Mouse (Mus musculus): Measurements from ENCODE around the gene Sdhc.
"Not testable (repeated sequence)": the region's sequence is repeated elsewhere in the genome, so short reads cannot be mapped to it uniquely, and the experiment has no call there.

Gene Sdhc

GRCm38 (mm10) chr1:171165629-171166345 lies 15.4 kb upstream of the Sdhc start:
- no peak for DNase-seq

DNA sequence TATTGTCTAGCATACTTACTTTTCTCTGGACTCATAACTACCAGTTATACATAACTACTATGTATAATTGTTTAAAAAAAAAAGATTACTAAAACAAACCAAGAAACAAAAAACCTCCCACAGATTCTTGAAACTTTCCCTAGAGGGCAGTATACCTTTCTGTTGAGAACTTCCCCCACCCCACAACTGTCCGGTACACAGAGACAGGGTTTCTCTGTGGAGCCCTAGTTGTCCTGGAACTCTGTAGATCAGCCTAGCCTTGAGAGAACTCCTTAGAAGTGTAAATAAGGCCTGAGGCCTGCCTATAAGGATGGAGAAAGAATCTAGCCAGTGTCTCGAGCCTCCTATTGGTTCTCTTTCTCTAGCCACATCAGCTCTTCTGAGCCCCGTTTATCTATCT lies 13.9 kb upstream of the Sdhc start:
- DNase-seq, result no peak

- no peak for DNase-seq
Measured at GRCm38 (mm10) chr1:171162526-171162925, 12.1 kb upstream of the Sdhc start.

GRCm38 (mm10) chr1:171159485-171159975 lies 9.1 kb upstream of the Sdhc start:
- DNase-seq, result no peak

GRCm38 (mm10) chr1:171157965-171158364 lies 7.6 kb upstream of the Sdhc start:
- no peak for DNase-seq

GRCm38 (mm10) chr1:171156644-171157043 lies 6.2 kb upstream of the Sdhc start:
- peak; percentile 25 for DNase-seq

- DNase-seq, result no peak
Measured at GRCm38 (mm10) chr1:171151966-171152365, 1.6 kb upstream of the Sdhc start.

DNA sequence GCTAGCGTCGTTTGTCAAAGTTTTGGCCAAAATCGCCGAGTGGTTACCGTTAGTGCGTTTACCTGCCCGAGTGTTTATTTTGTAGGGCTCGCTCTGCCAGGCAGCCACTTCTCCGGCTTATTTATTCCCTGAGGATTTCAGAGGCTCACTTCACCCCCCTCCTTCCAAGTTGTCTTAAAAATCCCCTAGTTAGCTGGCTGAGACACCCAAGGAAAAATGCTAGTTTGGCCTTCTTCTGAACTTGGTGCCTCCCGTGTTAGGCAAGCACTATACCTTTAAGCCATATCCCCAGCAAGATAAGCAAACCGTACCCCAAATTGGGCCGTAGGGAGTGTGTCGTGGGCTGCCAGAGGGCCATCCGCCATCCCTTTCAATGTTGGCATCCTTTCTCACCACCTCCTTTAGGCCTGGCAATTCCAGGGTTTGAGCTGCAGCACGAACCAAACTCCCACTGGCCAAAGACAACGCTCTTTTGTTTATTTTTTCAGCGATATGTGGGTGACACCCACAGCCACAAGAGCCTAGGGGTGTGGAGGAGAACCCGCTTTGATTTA lies 512 bp upstream of the Sdhc start:
- DNase-seq, result peak; percentile 58

- DNase-seq, result not testable (repeated sequence)
Measured at GRCm38 (mm10) chr1:171142981-171143380, 7.4 kb downstream of the Sdhc start.

- not testable (repeated sequence) for DNase-seq
Measured at GRCm38 (mm10) chr1:171137486-171138155, 12.8 kb downstream of the Sdhc start.

DNA sequence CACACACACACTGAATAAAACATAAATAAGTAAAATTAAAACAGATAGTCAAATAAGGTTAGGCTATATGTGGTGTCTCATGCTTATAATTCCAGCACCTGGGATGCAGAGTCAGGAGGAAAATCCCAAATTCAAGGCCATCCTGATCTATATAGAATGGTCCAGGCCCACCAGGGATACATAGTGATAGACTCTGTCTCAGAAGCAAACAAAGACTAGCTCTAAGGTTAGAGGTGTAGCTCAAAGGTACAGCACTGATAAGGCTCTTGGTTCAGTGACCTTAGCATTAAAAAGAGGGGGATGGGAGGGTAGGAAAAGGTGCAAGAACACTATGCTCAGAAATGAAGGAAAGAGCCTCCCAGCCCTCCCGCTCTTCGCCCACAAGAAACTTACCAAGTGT lies 14.8 kb downstream of the Sdhc start:
- no peak for DNase-seq

GRCm38 (mm10) chr1:171130971-171131370 lies 19.4 kb downstream of the Sdhc start:
- no peak for DNase-seq

DNA sequence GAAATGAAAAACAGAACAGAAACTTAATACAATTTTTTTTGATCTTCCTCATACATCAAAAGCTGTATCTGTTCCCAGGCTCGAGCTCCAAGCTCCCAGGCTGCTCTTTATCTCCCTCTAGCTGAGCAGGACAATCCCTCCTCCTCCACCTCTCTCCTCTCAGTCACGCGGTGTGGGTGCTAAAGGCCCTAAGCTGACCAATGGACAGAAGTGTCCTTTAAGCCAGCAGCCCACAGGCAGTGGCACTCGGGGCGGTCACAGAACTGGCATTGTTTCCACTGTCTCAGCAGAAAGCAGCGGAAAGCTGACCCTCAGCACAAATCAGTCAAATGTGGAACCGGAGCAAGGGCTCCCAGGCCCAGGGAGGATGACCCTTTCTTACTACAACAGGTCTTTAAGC lies 21.2 kb downstream of the Sdhc start:
- peak; percentile 52 for DNase-seq

- DNase-seq, result no peak
Measured at GRCm38 (mm10) chr1:171124398-171124797, 26.0 kb downstream of the Sdhc start.

- no peak for DNase-seq
Measured at GRCm38 (mm10) chr1:171122932-171123331, 27.5 kb downstream of the Sdhc start.

DNA sequence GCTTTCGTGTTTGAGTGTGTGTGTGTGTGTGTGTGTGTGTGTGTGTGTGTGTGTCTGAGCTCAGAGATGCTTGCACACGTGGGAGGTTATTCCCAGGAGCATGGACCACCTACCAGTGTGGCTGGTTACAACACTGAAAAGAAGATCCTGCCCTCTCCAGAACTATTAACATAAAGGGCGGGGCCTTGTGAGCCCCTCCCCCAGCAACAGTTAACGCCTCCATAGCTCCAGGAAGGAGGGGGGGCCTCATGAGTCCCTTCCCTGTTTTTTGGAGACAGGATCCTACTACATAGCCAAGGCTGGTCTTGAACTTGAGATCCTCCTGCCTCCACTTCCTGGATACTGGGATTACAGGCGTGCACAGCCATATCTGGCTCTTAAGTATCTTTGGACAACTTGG lies 28.6 kb downstream of the Sdhc start:
- no peak for DNase-seq

- DNase-seq, result no peak
Measured at GRCm38 (mm10) chr1:171120893-171121292, 29.5 kb downstream of the Sdhc start.

GRCm38 (mm10) chr1:171119405-171119804 lies 31.0 kb downstream of the Sdhc start:
- peak; percentile 11 for DNase-seq

- DNase-seq, result no peak
Measured at GRCm38 (mm10) chr1:171118996-171119395, 31.4 kb downstream of the Sdhc start.

DNA sequence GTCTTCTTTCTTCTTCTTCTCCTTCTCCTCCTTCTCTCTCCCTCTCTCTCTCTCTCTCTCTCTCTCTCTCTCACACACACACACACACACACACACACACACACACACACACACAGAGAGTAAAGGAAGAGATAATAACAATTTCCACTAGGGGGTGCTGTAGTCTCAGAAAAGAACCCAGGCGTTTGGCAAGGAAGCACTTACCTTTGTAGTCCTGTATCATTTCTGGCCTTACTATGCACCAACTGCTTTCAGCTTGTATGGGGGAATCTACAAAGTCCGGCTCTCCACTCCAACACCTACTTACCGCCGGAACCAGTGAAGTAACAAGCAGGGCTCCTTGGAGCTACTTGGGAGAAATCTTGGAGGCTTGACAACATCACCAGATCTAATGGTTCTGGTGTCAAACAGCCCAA lies 32.1 kb downstream of the Sdhc start:
- DNase-seq, result peak; percentile 66

DNA sequence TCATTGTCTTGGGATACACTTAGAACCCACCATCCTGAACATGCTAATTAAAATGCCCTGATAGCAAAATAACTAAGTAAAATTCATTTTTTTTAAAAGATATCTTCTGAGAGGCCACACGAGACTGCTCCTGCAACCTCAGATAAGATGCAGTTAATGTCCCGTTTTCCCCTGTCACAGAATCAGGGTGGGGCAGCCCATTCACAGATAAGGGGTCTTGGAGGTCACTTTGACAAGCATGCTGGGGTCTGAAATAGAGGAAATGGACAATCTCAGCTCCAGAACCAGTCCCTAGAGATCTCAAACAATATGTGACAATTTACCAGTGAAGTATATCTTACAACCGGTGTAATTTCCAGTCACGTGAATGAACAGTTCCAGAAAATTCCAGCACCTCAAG lies 34.1 kb downstream of the Sdhc start:
- no peak for DNase-seq

- DNase-seq, result peak; percentile 65
Measured at GRCm38 (mm10) chr1:171113873-171114299, 36.5 kb downstream of the Sdhc start, which contains the start of gene Cfap126. TSS of gene Cfap126 (plus strand) at chr1:171113918.

DNA sequence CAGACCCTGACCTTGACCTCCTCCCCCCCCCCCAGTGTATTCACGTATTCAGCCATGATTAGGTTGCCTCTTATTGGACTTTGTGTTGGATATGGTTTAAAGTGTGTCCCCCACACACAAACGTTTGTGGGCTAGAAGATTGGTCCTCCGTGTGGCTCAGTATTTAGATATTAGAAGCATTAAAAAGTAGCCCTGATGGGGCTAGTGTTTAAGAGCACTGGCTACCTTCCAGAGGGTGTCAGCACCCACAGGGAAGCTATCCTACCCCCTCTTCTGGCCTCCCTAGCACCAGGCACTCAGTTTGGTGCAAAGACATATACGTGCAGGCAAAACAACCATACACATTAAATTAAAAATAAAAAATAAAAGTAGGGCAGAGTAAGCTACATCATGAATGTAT lies 37.4 kb downstream of the Sdhc start:
- DNase-seq, result no peak

All from right cerebral cortex, adult 18-20 months (tissue).